Mouse (Mus musculus) heart, embryonic 16.5 days (tissue): ENCODE data around the gene Mlx. TPM values are rescaled to one million over a fixed set of nuclear protein-coding genes. Genes with fewer than 3 reads are reported as not detected.
A peak's percentile ranks its signal among the peaks of the same experiment; 100 is the strongest.

Source experiments
- ATAC-seq: fragments of 200-750 bp; cut with Nextera tagmentation; replicated peaks from 2 replicates; pipeline ENCODE4 v1.8.0; 2017; ENCODE audit warnings: moderate number of reproducible peaks; ENCODE audit not compliant: insufficient read depth, low FRiP score; ENCODE audit errors: extremely low read depth
- H3K27ac ChIP-seq: fragments of 300-500 bp; sonication (generic); 2 replicates; pipeline ENCODE4 v1.5.1; 2014; ENCODE audit warnings: mild to moderate bottlenecking, low read length, control low read depth, moderate library complexity
- H3K27me3 ChIP-seq: fragments of 300-500 bp; sonication (generic); 2 replicates; pipeline ENCODE4 v1.6.1; 2014; ENCODE audit warnings: low read length, mixed read lengths; ENCODE audit not compliant: control insufficient read depth, insufficient read depth
- H3K36me3 ChIP-seq: fragments of 300-500 bp; sonication (generic); 2 replicates; pipeline ENCODE4 v1.6.1; 2014; ENCODE audit not compliant: control insufficient read depth, insufficient read depth
- H3K4me1 ChIP-seq: fragments of 300-500 bp; sonication (generic); 2 replicates; pipeline ENCODE4 v1.6.1; 2014; ENCODE audit warnings: low read length, mixed read lengths; ENCODE audit not compliant: control insufficient read depth, insufficient read depth
- H3K4me2 ChIP-seq: fragments of 300-500 bp; sonication (generic); 2 replicates; pipeline ENCODE4 v1.6.1; 2014; ENCODE audit warnings: low read depth, mild to moderate bottlenecking, control low read depth, low read length
- H3K4me3 ChIP-seq: fragments of 300-500 bp; sonication (generic); 2 replicates; pipeline ENCODE4 v1.5.1; 2014; ENCODE audit warnings: mild to moderate bottlenecking, control low read depth, low read length
- H3K9ac ChIP-seq: fragments of 300-500 bp; sonication (generic); 2 replicates; pipeline ENCODE4 v1.6.1; 2014; ENCODE audit warnings: low read length, control low read depth
- H3K9me3 ChIP-seq: fragments of 300-500 bp; sonication (generic); replicated peaks from 2 replicates; pipeline ENCODE4 v1.6.1; 2016; ENCODE audit warnings: low read length; ENCODE audit not compliant: control insufficient read depth
- WGBS: fragments of 180-500 bp; shearing (Covaris S2); extraction: QIAGEN DNeasy Blood & Tissue Kit; methylation state at CpG from one replicate; pipeline ENCODE4 v1.1.7; 2014; 5-methylcytosine and 5-hydroxymethylcytosine counted together
- polyA plus RNA-seq: library from polyadenylated mRNA; unstranded; fragments of >200 nt; fragmentation: Nextera tagmentation; extraction: Ambion mirVana; gene quantifications from 2 replicates; pipeline ENCODE4 v1.2.1, GENCODE M21; 2015

Mlx gene
- polyA plus RNA-seq, 1 experiment from 2014 or later = 38.6 TPM

DNA sequence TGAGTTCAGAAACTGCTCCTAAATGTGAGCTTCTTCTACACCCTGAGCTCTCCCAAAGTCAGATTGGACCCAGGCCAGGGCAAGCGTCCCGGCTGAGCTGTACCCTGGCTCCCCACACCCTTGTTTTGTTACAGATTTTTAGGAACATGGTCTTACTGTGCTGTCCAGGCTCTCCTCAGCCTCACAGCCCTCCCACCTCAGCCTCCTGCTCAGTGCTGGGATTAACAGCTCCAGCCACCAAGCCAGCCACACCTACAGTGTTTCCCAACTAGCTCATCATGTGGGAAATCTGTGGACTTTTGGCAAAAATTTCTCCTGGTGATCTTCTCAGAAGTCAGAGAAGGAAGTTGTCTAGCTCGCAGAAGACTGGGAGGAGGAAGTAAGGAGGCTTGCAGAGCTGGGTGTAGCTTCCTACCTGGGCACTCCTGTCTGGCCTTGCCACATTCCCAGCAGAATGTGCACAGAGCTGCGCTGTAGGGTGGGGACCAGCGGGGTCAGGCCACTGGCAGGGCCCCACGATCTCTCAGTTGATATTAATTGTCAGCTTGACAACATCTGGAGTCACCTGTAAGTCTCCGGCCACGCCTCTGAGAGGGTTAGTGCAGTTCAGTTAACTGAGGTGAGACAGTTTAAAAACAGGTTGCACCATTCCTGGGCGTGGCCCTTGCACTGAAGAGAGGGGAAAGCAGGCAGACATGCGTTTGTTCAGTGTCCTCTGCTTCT lies 34.2 kb upstream of the Mlx start:
- no peak overlapping the region for H3K4me3 ChIP-seq
- peak overlapping the region; percentile 28; the same call in 1 of the 2 replicates for H3K27ac ChIP-seq
- WGBS = 78% methylated on average over 10 of the region's 10 CpGs
- no peak overlapping the region for H3K9ac ChIP-seq
- no peaks in the 10 kb centered on the region for H3K27me3 ChIP-seq
- H3K36me3 ChIP-seq = peaks cover 26% of the 10 kb centered on the region
- ATAC-seq = no peak
- H3K4me1 ChIP-seq = peaks cover 35% of the 10 kb centered on the region
- H3K4me2 ChIP-seq = no peak overlapping the region
- H3K9me3 ChIP-seq = 0 out of 2 replicates have a peak, but pooled peaks cover 4% of the 10 kb centered on the region

DNA sequence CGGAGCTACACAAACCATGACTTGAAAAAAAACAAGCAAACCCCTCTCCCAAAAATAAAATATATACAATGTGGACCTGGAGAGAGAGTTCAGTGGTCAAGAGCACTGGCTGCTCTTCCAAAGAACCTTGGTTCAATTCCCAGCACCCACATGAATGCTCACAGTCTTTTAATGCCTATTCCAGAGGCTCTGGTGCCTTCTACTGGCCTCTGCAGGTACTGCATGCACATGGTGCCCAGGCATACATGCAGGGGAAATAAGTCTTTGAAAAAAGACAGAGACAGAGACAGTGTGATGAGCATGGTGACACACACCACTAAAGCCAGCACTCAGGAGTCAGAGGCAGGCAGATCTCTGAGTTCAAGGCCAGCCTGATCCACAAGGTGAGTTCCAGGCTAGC lies 33.1 kb upstream of the Mlx start:
- 100% methylated on average over 1 of the region's 1 CpGs for WGBS
- Histone ChIP-seq H3K9me3 (0 out of 2 replicates have a peak, but pooled peaks cover 4% of the 10 kb centered on the region), H3K4me1 (peaks cover 45% of the 10 kb centered on the region), H3K27ac (no peak overlapping the region), H3K9ac (no peak overlapping the region), H3K4me3 (no peak overlapping the region), H3K36me3 (peaks cover 20% of the 10 kb centered on the region), H3K4me2 (no peak overlapping the region), H3K27me3 (no peaks in the 10 kb centered on the region)
- ATAC-seq = no peak

- no peak for ATAC-seq
- no peak overlapping the region for H3K4me3 ChIP-seq
- H3K4me1 ChIP-seq = peaks cover 60% of the 10 kb centered on the region
- no peaks in the 10 kb centered on the region for H3K27me3 ChIP-seq
- peaks cover 10% of the 10 kb centered on the region for H3K36me3 ChIP-seq
- WGBS = 69% methylated on average over 14 of the region's 14 CpGs
- H3K9ac ChIP-seq = no peak overlapping the region
- 0 out of 2 replicates have a peak, but pooled peaks cover 4% of the 10 kb centered on the region for H3K9me3 ChIP-seq
- H3K4me2 ChIP-seq = no peak overlapping the region
- peak overlapping the region; percentile 51; the same call in 1 of the 2 replicates for H3K27ac ChIP-seq
Measured at GRCm38 (mm10) chr11:101055418-101055817, 31.7 kb upstream of the Mlx start.

- WGBS = 13% methylated on average over 8 of the region's 8 CpGs
Measured at GRCm38 (mm10) chr11:101056885-101057284, 30.2 kb upstream of the Mlx start.

GRCm38 (mm10) chr11:101057860-101058259 lies 29.2 kb upstream of the Mlx start:
- Histone ChIP-seq H3K4me1 (peaks cover 74% of the 10 kb centered on the region), H3K9ac (no peak overlapping the region), H3K4me2 (no peak overlapping the region), H3K27ac (peak overlapping the region; percentile 95), H3K4me3 (no peak overlapping the region), H3K36me3 (peaks cover 8% of the 10 kb centered on the region), H3K27me3 (no peaks in the 10 kb centered on the region), H3K9me3 (0 out of 2 replicates have a peak, but pooled peaks cover 4% of the 10 kb centered on the region)
- WGBS = 22% methylated on average over 5 of the region's 5 CpGs
- no peak; the same call in 1 of the 2 replicates for ATAC-seq

More at GRCm38 (mm10) chr11:101056885-101057284, 30.2 kb upstream of the Mlx start:
- Histone ChIP-seq H3K27ac (peak overlapping the region; percentile 95), H3K4me3 (no peak overlapping the region), H3K4me2 (peak overlapping the region; percentile 26), H3K27me3 (no peaks in the 10 kb centered on the region), H3K9me3 (0 out of 2 replicates have a peak, but pooled peaks cover 4% of the 10 kb centered on the region), H3K4me1 (peaks cover 64% of the 10 kb centered on the region), H3K9ac (peak overlapping the region; percentile 62), H3K36me3 (peaks cover 8% of the 10 kb centered on the region)
- peak; percentile 50 for ATAC-seq

DNA sequence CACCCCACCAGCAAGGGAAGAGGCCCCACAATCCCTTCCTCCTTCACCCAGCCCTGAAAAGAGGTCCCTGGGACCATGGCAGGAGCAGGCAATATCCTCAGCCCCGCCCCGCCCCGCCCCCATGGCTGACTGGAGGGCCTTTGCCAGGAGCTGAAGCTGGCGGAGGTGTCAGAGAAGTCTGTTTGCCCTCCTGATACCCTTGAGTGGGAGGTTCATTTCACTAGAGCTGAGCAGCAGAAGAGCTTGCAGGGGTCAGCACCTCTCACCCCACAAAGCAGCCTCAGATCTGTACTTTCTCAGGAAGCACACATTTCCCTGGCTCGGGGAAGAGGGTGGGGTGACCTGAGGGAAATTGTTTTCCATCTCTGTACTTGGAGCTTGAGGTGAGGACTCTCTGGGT lies 28.4 kb upstream of the Mlx start:
- 21% methylated on average over 5 of the region's 5 CpGs for WGBS
- Histone ChIP-seq H3K4me1 (peaks cover 82% of the 10 kb centered on the region), H3K9me3 (0 out of 2 replicates have a peak, but pooled peaks cover 3% of the 10 kb centered on the region), H3K4me2 (no peak overlapping the region; the same call in 1 of the 2 replicates), H3K9ac (peak overlapping the region; percentile 59), H3K27ac (peak overlapping the region; percentile 95), H3K27me3 (no peaks in the 10 kb centered on the region), H3K36me3 (peaks cover 4% of the 10 kb centered on the region), H3K4me3 (no peak overlapping the region)
- peak; percentile 33 for ATAC-seq

DNA sequence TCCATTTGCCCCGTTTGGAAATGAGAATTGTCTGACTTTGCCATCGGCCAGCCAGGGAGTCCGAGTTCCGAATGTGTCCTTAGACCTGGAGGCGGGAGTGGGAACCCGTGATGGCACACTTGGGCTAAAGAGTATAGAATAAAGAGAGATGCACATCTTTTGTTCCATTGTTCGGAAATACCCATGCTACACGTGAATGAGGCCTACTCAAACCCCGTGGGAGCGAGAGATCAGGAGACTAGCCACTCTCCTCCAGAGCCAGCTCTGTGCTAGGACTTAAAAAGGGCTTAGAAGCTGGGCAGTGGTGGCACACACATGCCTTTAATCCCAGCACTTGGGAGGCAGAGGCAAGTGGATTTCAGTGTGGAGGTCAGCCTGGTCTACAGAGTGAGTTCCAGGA lies 27.6 kb upstream of the Mlx start:
- peak overlapping the region; percentile 95 for H3K27ac ChIP-seq

DNA sequence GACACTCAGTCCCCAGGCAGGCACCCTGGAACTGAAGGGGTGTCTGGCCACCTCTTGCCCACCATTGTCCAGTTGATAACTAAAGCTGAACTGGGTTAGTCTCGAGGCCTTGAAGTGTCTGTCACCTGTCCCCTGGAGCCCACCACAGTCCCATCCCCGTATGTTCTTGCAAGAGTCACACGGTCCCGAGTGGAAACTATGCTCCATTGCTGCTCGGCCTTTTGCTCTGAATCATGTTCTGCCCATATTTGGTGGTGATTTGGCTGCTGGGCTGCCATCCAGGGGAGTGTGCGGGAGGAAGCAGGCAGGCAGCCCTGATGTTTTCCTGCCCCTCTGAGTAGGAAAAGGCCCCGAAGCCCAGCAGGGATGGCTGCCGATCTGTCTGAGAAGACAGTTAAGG lies 27.0 kb upstream of the Mlx start:
- Histone ChIP-seq H3K4me2 (0 out of 2 replicates have a peak overlapping the region, but pooled peaks have one; percentile 15), H3K4me3 (no peak overlapping the region), H3K4me1 (peaks cover 96% of the 10 kb centered on the region), H3K9me3 (no peaks in the 10 kb centered on the region), H3K36me3 (no peaks in the 10 kb centered on the region), H3K27ac (peak overlapping the region; percentile 95), H3K27me3 (no peaks in the 10 kb centered on the region), H3K9ac (peak overlapping the region; percentile 62)
- ATAC-seq = peak; percentile 29
- 9% methylated on average over 8 of the region's 8 CpGs for WGBS

More for the DNA sequence above, 27.6 kb upstream of the Mlx start:
- no peak for ATAC-seq
- Histone ChIP-seq H3K9ac (peak overlapping the region; percentile 62), H3K36me3 (no peaks in the 10 kb centered on the region), H3K4me3 (no peak overlapping the region), H3K9me3 (no peaks in the 10 kb centered on the region), H3K4me2 (no peak overlapping the region), H3K27me3 (no peaks in the 10 kb centered on the region), H3K4me1 (peaks cover 89% of the 10 kb centered on the region)
- WGBS = 81% methylated on average over 10 of the region's 10 CpGs

DNA sequence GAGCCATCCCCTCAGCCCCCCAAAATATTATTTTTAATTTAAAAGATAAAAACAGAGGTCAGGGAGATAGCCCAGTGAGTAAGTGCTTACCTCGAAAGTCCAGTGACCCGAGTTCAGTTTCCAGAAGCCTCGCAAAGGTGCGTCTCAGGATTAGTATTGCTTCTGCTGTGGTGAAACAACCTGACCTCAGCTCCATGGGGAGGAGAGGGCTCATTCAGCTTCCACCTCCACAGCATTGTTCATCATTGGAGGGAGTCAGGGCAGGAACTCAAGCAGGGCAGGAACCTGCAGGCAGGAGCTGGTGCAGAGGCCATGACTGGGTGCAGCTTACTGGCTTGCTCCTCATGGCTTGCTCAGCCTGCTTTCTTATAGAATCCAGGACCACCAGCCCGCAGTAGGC lies 26.0 kb upstream of the Mlx start:
- H3K4me3 ChIP-seq = no peak overlapping the region
- H3K36me3 ChIP-seq = no peaks in the 10 kb centered on the region
- H3K9ac ChIP-seq = peak overlapping the region; percentile 49
- no peak for ATAC-seq
- H3K9me3 ChIP-seq = no peaks in the 10 kb centered on the region
- H3K4me2 ChIP-seq = no peak overlapping the region
- peaks cover 91% of the 10 kb centered on the region for H3K4me1 ChIP-seq
- H3K27ac ChIP-seq = peak overlapping the region; percentile 95
- WGBS = 82% methylated on average over 5 of the region's 5 CpGs
- no peaks in the 10 kb centered on the region for H3K27me3 ChIP-seq
